Mouse (Mus musculus): Measurements from ENCODE around the gene 1700067K01Rik. TPM values are rescaled to one million over a fixed set of nuclear protein-coding genes. Genes with fewer than 3 reads are reported as not detected.
"Not testable (repeated sequence)": the region's sequence is repeated elsewhere in the genome, so short reads cannot be mapped to it uniquely, and the experiment has no call there.

1700067K01Rik gene
- polyA plus RNA-seq, 1 experiment from 2014 or later: 0.52 TPM

DNA sequence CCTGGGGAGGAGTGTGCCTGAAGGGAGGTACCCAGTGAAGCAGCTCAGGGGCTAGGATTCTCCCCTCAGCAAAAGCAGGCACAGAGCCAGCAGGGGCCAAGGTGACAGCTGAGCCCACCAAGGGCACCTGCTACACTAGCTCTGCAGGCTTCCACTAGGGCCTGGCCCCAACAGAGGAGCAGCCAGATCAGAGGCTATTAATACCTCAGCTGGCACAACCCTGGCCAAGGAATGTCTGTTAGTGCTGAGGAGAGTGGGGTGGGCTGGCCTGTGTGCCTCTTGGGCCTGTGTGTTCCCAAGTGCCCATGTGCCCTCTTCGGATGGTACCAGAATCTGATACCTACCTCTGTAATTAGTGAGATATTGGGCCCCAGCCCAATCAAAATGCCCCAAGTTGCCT, 21.1 kb upstream of the 1700067K01Rik start:
- H3K36me3 ChIP-seq (ENCODE audit: control insufficient read depth, insufficient read depth, low read length): peaks cover 30% of the 10 kb centered on the region
- peak overlapping the region; percentile 46; the same call in 1 of the 2 replicates for H3K9ac ChIP-seq (ENCODE audit: low read depth, low read length)
- H3K27me3 ChIP-seq (ENCODE audit: control insufficient read depth, insufficient read depth, low read length): no peaks in the 10 kb centered on the region
- peak; percentile 81 for ATAC-seq (replicated peaks; ENCODE audit: insufficient number of reproducible peaks, low FRiP score, low TSS enrichment)
- peaks cover 39% of the 10 kb centered on the region for H3K4me1 ChIP-seq (ENCODE audit: control insufficient read depth, insufficient read depth, low read length)
- H3K4me2 ChIP-seq: peak overlapping the region; percentile 21; the same call in 1 of the 2 replicates
- H3K9me3 ChIP-seq (replicated peaks; ENCODE audit: control insufficient read depth, low read length): no peaks in the 10 kb centered on the region
- H3K4me3 ChIP-seq (ENCODE audit: low read depth, low read length): no peak overlapping the region
- peak overlapping the region; percentile 82 for H3K27ac ChIP-seq (ENCODE audit: low read depth, low read length)
- 57% methylated on average over 1 of the region's 1 CpGs for WGBS (ENCODE audit: insufficient replicate concordance)

DNA sequence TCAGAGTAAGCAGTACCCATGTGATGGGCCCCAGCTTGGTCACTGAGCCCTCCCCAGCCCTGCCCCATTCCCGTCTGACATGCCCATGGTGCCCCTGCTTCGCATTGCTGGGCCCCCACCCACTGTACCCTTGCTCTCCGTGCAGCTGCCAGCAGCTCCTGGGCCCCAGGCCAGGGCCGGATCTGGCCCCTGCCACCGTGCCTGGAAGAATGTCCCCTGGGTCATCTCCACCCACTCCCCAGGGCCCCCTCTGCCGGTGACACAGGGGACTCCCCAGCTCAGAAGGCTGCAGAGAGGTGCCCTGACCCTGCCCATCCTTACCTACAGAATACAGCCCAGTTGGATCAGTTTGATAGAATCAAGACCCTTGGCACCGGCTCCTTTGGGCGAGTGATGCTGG, 20.5 kb upstream of the 1700067K01Rik start:
- H3K36me3 ChIP-seq (ENCODE audit: control insufficient read depth, insufficient read depth, low read length): peaks cover 30% of the 10 kb centered on the region
- H3K4me2 ChIP-seq: no peak overlapping the region
- no peak overlapping the region for H3K4me3 ChIP-seq (ENCODE audit: low read depth, low read length)
- peak overlapping the region; percentile 46; the same call in 1 of the 2 replicates for H3K9ac ChIP-seq (ENCODE audit: low read depth, low read length)
- no peaks in the 10 kb centered on the region for H3K27me3 ChIP-seq (ENCODE audit: control insufficient read depth, insufficient read depth, low read length)
- no peak for ATAC-seq (replicated peaks; ENCODE audit: insufficient number of reproducible peaks, low FRiP score, low TSS enrichment)
- peak overlapping the region; percentile 82 for H3K27ac ChIP-seq (ENCODE audit: low read depth, low read length)
- no peaks in the 10 kb centered on the region for H3K9me3 ChIP-seq (replicated peaks; ENCODE audit: control insufficient read depth, low read length)
- peaks cover 39% of the 10 kb centered on the region for H3K4me1 ChIP-seq (ENCODE audit: control insufficient read depth, insufficient read depth, low read length)
- WGBS (ENCODE audit: insufficient replicate concordance): 74% methylated on average over 8 of the region's 8 CpGs

DNA sequence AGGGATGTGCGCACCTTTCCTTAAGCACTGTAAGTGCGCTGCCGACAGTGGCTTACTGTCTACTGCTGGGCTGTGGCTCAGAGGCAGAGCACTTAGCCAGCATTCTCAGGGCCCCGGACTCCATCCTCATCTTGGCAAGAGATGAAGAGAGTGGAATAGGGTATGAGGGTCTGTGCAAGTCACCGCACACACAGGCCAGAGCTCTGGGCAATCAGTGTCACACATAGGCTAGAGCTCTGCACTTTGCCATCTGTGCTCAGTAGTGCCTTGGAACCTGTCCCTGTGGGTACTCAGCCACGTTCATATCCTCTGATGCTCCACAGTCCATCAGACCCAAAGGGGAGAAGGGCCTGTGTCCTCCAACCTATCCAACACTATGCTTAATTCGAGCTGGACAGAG, 19.8 kb upstream of the 1700067K01Rik start:
- WGBS (ENCODE audit: insufficient replicate concordance): 94% methylated on average over 7 of the region's 7 CpGs
- H3K27me3 ChIP-seq (ENCODE audit: control insufficient read depth, insufficient read depth, low read length): no peaks in the 10 kb centered on the region
- no peak overlapping the region for H3K4me2 ChIP-seq
- H3K9ac ChIP-seq (ENCODE audit: low read depth, low read length): no peak overlapping the region
- ATAC-seq (replicated peaks; ENCODE audit: insufficient number of reproducible peaks, low FRiP score, low TSS enrichment): no peak
- H3K27ac ChIP-seq (ENCODE audit: low read depth, low read length): no peak overlapping the region
- no peak overlapping the region for H3K4me3 ChIP-seq (ENCODE audit: low read depth, low read length)
- H3K36me3 ChIP-seq (ENCODE audit: control insufficient read depth, insufficient read depth, low read length): peaks cover 33% of the 10 kb centered on the region
- no peaks in the 10 kb centered on the region for H3K9me3 ChIP-seq (replicated peaks; ENCODE audit: control insufficient read depth, low read length)
- H3K4me1 ChIP-seq (ENCODE audit: control insufficient read depth, insufficient read depth, low read length): peaks cover 39% of the 10 kb centered on the region

DNA sequence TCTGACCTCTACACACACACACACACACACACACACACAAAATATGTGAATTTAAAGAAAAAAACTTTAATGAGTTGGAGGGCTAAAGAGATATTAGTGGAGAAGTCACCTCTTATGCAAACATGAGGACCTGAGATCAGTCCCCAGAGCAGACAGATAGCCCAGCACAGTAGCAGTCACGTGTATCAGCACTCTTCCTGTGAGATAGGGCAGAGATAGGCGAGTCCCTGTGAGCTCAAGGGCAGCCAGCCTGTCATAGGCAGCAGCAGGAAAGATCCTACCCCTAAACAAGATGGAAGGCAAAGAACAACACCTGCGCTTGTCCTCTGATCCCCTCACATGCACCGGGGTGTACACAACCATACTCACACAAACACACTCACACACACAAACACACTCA, 18.9 kb upstream of the 1700067K01Rik start:
- no peak overlapping the region for H3K27ac ChIP-seq (ENCODE audit: low read depth, low read length)
- ATAC-seq (replicated peaks; ENCODE audit: insufficient number of reproducible peaks, low FRiP score, low TSS enrichment): no peak
- H3K9ac ChIP-seq (ENCODE audit: low read depth, low read length): no peak overlapping the region
- H3K4me2 ChIP-seq: no peak overlapping the region
- H3K27me3 ChIP-seq (ENCODE audit: control insufficient read depth, insufficient read depth, low read length): no peaks in the 10 kb centered on the region
- no peaks in the 10 kb centered on the region for H3K9me3 ChIP-seq (replicated peaks; ENCODE audit: control insufficient read depth, low read length)
- no peak overlapping the region for H3K4me3 ChIP-seq (ENCODE audit: low read depth, low read length)
- peaks cover 42% of the 10 kb centered on the region for H3K36me3 ChIP-seq (ENCODE audit: control insufficient read depth, insufficient read depth, low read length)
- peaks cover 31% of the 10 kb centered on the region for H3K4me1 ChIP-seq (ENCODE audit: control insufficient read depth, insufficient read depth, low read length)
- WGBS (ENCODE audit: insufficient replicate concordance): 73% methylated on average over 4 of the region's 4 CpGs

DNA sequence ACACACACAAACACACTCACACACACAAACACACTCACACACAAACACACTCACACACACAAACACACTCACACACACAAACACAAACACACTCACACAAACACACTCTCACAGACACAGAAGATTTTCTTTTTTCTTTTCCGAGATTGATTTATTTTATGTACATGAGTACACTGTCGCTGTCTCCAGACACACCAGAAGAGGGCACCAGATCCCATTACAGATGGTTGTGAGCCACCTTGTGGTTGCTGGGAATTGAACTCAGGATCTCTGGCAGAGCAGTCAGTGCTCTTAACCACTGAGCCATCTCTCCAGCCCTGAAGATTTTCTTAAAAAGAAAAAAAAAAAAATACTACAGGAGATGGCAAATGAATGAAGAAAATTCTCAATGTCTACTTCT, 18.1 kb upstream of the 1700067K01Rik start:
- H3K27ac ChIP-seq (ENCODE audit: low read depth, low read length); H3K4me3 ChIP-seq (ENCODE audit: low read depth, low read length); H3K9ac ChIP-seq (ENCODE audit: low read depth, low read length); H3K4me2 ChIP-seq; H3K9me3 ChIP-seq (replicated peaks; ENCODE audit: control insufficient read depth, low read length); ATAC-seq (replicated peaks; ENCODE audit: insufficient number of reproducible peaks, low FRiP score, low TSS enrichment); H3K27me3 ChIP-seq (ENCODE audit: control insufficient read depth, insufficient read depth, low read length): not testable (repeated sequence)
- H3K4me1 ChIP-seq (ENCODE audit: control insufficient read depth, insufficient read depth, low read length): peaks cover 25% of the 10 kb centered on the region
- H3K36me3 ChIP-seq (ENCODE audit: control insufficient read depth, insufficient read depth, low read length): peaks cover 44% of the 10 kb centered on the region
- 92% methylated on average over 2 of the region's 2 CpGs for WGBS (ENCODE audit: insufficient replicate concordance)

DNA sequence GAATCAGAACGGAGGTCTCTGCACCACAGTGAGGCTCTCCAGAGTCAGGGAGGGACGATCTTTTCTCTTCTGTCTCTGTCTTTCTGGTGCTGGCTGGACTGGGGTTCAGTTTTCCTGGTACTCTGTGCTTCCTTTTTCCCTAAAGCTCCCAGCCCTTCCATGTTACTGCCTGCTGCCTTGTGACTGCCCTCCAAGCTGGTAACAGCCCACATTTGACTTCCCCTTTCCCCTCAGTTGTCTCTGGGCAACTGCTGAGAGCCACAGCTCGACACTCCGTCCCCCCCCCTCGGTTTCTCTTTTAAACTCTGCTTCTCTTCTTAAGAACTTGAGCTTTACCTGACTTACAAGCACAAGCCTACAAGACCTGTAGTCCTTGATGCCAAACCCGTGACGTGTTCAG, 12.1 kb upstream of the 1700067K01Rik start:
- no peak overlapping the region for H3K9ac ChIP-seq (ENCODE audit: low read depth, low read length)
- H3K4me3 ChIP-seq (ENCODE audit: low read depth, low read length): no peak overlapping the region
- no peaks in the 10 kb centered on the region for H3K9me3 ChIP-seq (replicated peaks; ENCODE audit: control insufficient read depth, low read length)
- ATAC-seq (replicated peaks; ENCODE audit: insufficient number of reproducible peaks, low FRiP score, low TSS enrichment): no peak
- 84% methylated on average over 7 of the region's 7 CpGs for WGBS (ENCODE audit: insufficient replicate concordance)
- H3K4me1 ChIP-seq (ENCODE audit: control insufficient read depth, insufficient read depth, low read length): no peaks in the 10 kb centered on the region
- H3K27me3 ChIP-seq (ENCODE audit: control insufficient read depth, insufficient read depth, low read length): no peaks in the 10 kb centered on the region
- H3K4me2 ChIP-seq: no peak overlapping the region
- H3K36me3 ChIP-seq (ENCODE audit: control insufficient read depth, insufficient read depth, low read length): peaks cover 29% of the 10 kb centered on the region
- H3K27ac ChIP-seq (ENCODE audit: low read depth, low read length): no peak overlapping the region

DNA sequence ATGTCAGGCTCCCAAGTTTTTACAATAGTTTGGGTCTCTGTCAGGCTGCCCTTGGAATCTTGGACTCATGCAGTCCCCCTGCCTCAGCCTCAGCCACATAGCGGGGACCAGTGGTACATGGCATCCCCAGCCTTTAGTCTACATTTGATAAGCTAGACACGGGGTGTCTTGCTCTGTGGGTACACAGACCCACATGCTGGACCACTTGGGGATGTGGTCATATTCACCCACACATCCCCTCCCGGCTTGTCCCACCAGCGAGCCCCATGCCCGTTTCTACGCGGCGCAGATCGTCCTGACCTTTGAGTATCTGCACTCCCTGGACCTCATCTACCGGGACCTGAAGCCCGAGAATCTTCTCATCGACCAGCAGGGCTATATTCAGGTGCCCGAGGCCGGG, 11.1 kb upstream of the 1700067K01Rik start:
- Histone ChIP-seq H3K4me2 (no peak overlapping the region), H3K9me3 (replicated peaks; ENCODE audit: control insufficient read depth, low read length) (no peaks in the 10 kb centered on the region), H3K27me3 (ENCODE audit: control insufficient read depth, insufficient read depth, low read length) (no peaks in the 10 kb centered on the region), H3K27ac (ENCODE audit: low read depth, low read length) (no peak overlapping the region), H3K36me3 (ENCODE audit: control insufficient read depth, insufficient read depth, low read length) (peaks cover 29% of the 10 kb centered on the region), H3K4me3 (ENCODE audit: low read depth, low read length) (no peak overlapping the region), H3K9ac (ENCODE audit: low read depth, low read length) (no peak overlapping the region), H3K4me1 (ENCODE audit: control insufficient read depth, insufficient read depth, low read length) (no peaks in the 10 kb centered on the region)
- 90% methylated on average over 14 of the region's 14 CpGs for WGBS (ENCODE audit: insufficient replicate concordance)
- no peak for ATAC-seq (replicated peaks; ENCODE audit: insufficient number of reproducible peaks, low FRiP score, low TSS enrichment)

DNA sequence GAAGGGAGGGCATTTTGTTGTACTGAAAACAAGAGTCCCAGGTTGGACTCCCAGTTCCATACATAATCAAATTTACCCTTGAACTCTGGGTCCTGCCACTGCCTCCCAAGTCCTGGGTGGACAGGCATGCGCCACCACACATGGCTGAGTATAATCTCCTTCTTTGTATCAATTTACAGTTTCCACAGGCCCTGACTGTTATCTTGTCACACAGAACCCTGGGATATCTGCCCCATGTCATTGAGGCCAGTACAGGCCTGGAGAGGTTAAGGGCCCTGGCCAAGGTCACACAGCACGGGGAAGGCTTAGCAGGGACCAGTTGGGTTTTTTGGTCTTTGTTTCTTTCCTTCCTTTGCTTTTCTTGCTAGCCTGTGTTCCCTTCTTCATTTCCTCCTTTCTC, 8.8 kb upstream of the 1700067K01Rik start:
- WGBS (ENCODE audit: insufficient replicate concordance): 51% methylated on average over 2 of the region's 2 CpGs

DNA sequence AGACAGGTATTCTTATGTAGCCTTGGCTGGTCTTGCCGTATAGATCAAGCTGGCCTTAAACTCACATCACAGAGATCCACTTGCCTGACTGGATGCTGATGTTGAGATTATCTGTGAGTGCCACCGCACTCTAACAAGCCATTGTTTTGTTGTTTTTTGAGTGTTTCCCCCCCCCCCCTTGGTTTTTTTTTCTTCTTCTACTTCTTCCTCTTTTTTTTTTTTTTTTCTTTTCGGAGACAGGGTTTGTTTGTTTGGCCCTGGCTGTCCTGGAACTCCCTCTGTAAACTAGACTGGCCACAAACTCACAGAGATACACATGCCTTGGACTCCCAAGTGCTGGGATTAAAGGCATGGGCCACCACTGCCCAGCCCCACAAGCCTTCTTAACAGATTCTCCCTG, 7.3 kb upstream of the 1700067K01Rik start:
- WGBS (ENCODE audit: insufficient replicate concordance): 70% methylated on average over 3 of the region's 3 CpGs
- Histone ChIP-seq H3K9me3 (replicated peaks; ENCODE audit: control insufficient read depth, low read length) (no peaks in the 10 kb centered on the region), H3K4me3 (ENCODE audit: low read depth, low read length) (no peak overlapping the region), H3K36me3 (ENCODE audit: control insufficient read depth, insufficient read depth, low read length) (peaks cover 12% of the 10 kb centered on the region), H3K9ac (ENCODE audit: low read depth, low read length) (no peak overlapping the region), H3K27me3 (ENCODE audit: control insufficient read depth, insufficient read depth, low read length) (no peaks in the 10 kb centered on the region), H3K4me1 (ENCODE audit: control insufficient read depth, insufficient read depth, low read length) (peaks cover 11% of the 10 kb centered on the region), H3K27ac (ENCODE audit: low read depth, low read length) (no peak overlapping the region), H3K4me2 (no peak overlapping the region)
- no peak for ATAC-seq (replicated peaks; ENCODE audit: insufficient number of reproducible peaks, low FRiP score, low TSS enrichment)

More for the DNA sequence above, 8.8 kb upstream of the 1700067K01Rik start:
- no peak for ATAC-seq (replicated peaks; ENCODE audit: insufficient number of reproducible peaks, low FRiP score, low TSS enrichment)
- Histone ChIP-seq H3K9me3 (replicated peaks; ENCODE audit: control insufficient read depth, low read length) (no peaks in the 10 kb centered on the region), H3K27me3 (ENCODE audit: control insufficient read depth, insufficient read depth, low read length) (no peaks in the 10 kb centered on the region), H3K4me2 (no peak overlapping the region), H3K4me1 (ENCODE audit: control insufficient read depth, insufficient read depth, low read length) (peaks cover 7% of the 10 kb centered on the region), H3K27ac (ENCODE audit: low read depth, low read length) (no peak overlapping the region), H3K36me3 (ENCODE audit: control insufficient read depth, insufficient read depth, low read length) (peaks cover 18% of the 10 kb centered on the region), H3K4me3 (ENCODE audit: low read depth, low read length) (no peak overlapping the region), H3K9ac (ENCODE audit: low read depth, low read length) (no peak overlapping the region)

All from heart, embryonic 11.5 days (tissue).